Mouse (Mus musculus): ENCODE results near the gene Rexo2. TPM values are rescaled to one million over a fixed set of nuclear protein-coding genes. Genes with fewer than 3 reads are reported as not detected.
"Not testable (repeated sequence)": the region's sequence is repeated elsewhere in the genome, so short reads cannot be mapped to it uniquely, and the experiment has no call there.

The Rexo2 gene
- polyA plus RNA-seq, 1 experiment, result 234 TPM

GRCm38 (mm10) chr9:48476236-48477165 lies 3.9 kb downstream of the Rexo2 start:
- Histone ChIP-seq H3K27me3 (ENCODE audit: control insufficient read depth, insufficient read depth, insufficient read length) (no peaks in the 10 kb centered on the region), H3K4me3 (ENCODE audit: insufficient read depth, poor library complexity, severe bottlenecking) (no peak overlapping the region), H3K36me3 (ENCODE audit: control insufficient read depth, insufficient read depth) (peaks cover 27% of the 10 kb centered on the region), H3K79me2 (ENCODE audit: control insufficient read depth, insufficient read depth) (peaks cover 35% of the 10 kb centered on the region), H3ac (ENCODE audit: control insufficient read depth, insufficient read length, low read depth) (no peak overlapping the region), H3K79me3 (ENCODE audit: low read depth) (peaks cover 20% of the 10 kb centered on the region)
- TF ChIP-seq CTCF (IDR thresholded peaks at IDR 0.05; ENCODE audit: control insufficient read depth, insufficient read depth, insufficient read length) (no peak), MYOD1 (IDR thresholded peaks at IDR 0.05; ENCODE audit: control insufficient read depth, insufficient read length, low read depth) (no peak), MYOG (IDR thresholded peaks at IDR 0.05; ENCODE audit: control insufficient read depth, extremely low read depth, insufficient read length) (no peak), MAX (IDR thresholded peaks at IDR 0.05) (no peak), CEBPB (IDR thresholded peaks at IDR 0.05; ENCODE audit: low read depth) (no peak), USF1 (IDR thresholded peaks at IDR 0.05; ENCODE audit: low read depth) (no peak), FOSL1 (IDR thresholded peaks at IDR 0.05; ENCODE audit: insufficient read depth, low read length, poor library complexity, severe bottlenecking) (no peak)

GRCm38 (mm10) chr9:48474367-48474766 lies 6.1 kb downstream of the Rexo2 start:
- H3K27me3 ChIP-seq (ENCODE audit: control insufficient read depth, insufficient read depth, insufficient read length), result no peaks in the 10 kb centered on the region
- no peak overlapping the region for H3K4me3 ChIP-seq (ENCODE audit: insufficient read depth, poor library complexity, severe bottlenecking)
- no peak overlapping the region for H3ac ChIP-seq (ENCODE audit: control insufficient read depth, insufficient read length, low read depth)
- peaks cover 15% of the 10 kb centered on the region for H3K79me3 ChIP-seq (ENCODE audit: low read depth)
- peaks cover 27% of the 10 kb centered on the region for H3K36me3 ChIP-seq (ENCODE audit: control insufficient read depth, insufficient read depth)
- TF ChIP-seq MYOG (IDR thresholded peaks at IDR 0.05; ENCODE audit: control insufficient read depth, extremely low read depth, insufficient read length) (no peak), USF1 (IDR thresholded peaks at IDR 0.05; ENCODE audit: low read depth) (no peak), CTCF (IDR thresholded peaks at IDR 0.05; ENCODE audit: control insufficient read depth, insufficient read depth, insufficient read length) (no peak), CEBPB (IDR thresholded peaks at IDR 0.05; ENCODE audit: low read depth) (no peak), MAX (IDR thresholded peaks at IDR 0.05) (no peak), FOSL1 (IDR thresholded peaks at IDR 0.05; ENCODE audit: insufficient read depth, low read length, poor library complexity, severe bottlenecking) (no peak), MYOD1 (IDR thresholded peaks at IDR 0.05; ENCODE audit: control insufficient read depth, insufficient read length, low read depth) (no peak)
- H3K79me2 ChIP-seq (ENCODE audit: control insufficient read depth, insufficient read depth), result peaks cover 24% of the 10 kb centered on the region

DNA sequence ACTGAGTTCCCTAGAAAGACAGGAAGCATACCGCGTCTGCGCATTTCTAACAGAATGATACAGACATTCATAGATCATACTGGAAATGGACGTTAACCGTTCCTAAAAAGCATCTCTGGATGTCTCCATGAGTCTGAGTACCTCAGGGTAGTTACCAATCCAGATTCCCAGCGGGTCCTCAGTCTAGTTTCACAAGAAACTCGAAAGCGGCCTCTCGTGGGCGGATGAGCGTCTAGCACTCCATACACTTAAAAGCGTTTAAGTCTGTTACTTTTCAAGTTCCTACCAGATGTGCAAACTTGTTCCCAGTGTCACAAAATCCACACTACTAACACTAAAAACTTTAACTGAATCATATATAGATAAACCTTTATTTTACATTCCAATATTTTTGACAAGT lies 7.3 kb downstream of the Rexo2 start:
- Histone ChIP-seq H3K79me2 (ENCODE audit: control insufficient read depth, insufficient read depth) (peaks cover 12% of the 10 kb centered on the region), H3K79me3 (ENCODE audit: low read depth) (peaks cover 4% of the 10 kb centered on the region), H3K27me3 (ENCODE audit: control insufficient read depth, insufficient read depth, insufficient read length) (no peaks in the 10 kb centered on the region), H3K36me3 (ENCODE audit: control insufficient read depth, insufficient read depth) (peaks cover 25% of the 10 kb centered on the region), H3ac (ENCODE audit: control insufficient read depth, insufficient read length, low read depth) (no peak overlapping the region), H3K4me3 (ENCODE audit: insufficient read depth, poor library complexity, severe bottlenecking) (no peak overlapping the region)
- TF ChIP-seq MYOD1 (IDR thresholded peaks at IDR 0.05; ENCODE audit: control insufficient read depth, insufficient read length, low read depth), result no peak
- TF ChIP-seq USF1 (IDR thresholded peaks at IDR 0.05; ENCODE audit: low read depth), result no peak
- no peak for TF ChIP-seq CTCF (IDR thresholded peaks at IDR 0.05; ENCODE audit: control insufficient read depth, insufficient read depth, insufficient read length)
- TF ChIP-seq CEBPB (IDR thresholded peaks at IDR 0.05; ENCODE audit: low read depth), result no peak
- no peak for TF ChIP-seq FOSL1 (IDR thresholded peaks at IDR 0.05; ENCODE audit: insufficient read depth, low read length, poor library complexity, severe bottlenecking)
- TF ChIP-seq MAX (IDR thresholded peaks at IDR 0.05), result no peak
- no peak for TF ChIP-seq MYOG (IDR thresholded peaks at IDR 0.05; ENCODE audit: control insufficient read depth, extremely low read depth, insufficient read length)

GRCm38 (mm10) chr9:48472441-48473025 lies 7.9 kb downstream of the Rexo2 start:
- Histone ChIP-seq H3K79me3 (ENCODE audit: low read depth) (peaks cover 4% of the 10 kb centered on the region), H3K36me3 (ENCODE audit: control insufficient read depth, insufficient read depth) (peaks cover 27% of the 10 kb centered on the region), H3ac (ENCODE audit: control insufficient read depth, insufficient read length, low read depth) (no peak overlapping the region), H3K79me2 (ENCODE audit: control insufficient read depth, insufficient read depth) (peaks cover 7% of the 10 kb centered on the region), H3K4me3 (ENCODE audit: insufficient read depth, poor library complexity, severe bottlenecking) (no peak overlapping the region), H3K27me3 (ENCODE audit: control insufficient read depth, insufficient read depth, insufficient read length) (no peaks in the 10 kb centered on the region)
- TF ChIP-seq MYOG (IDR thresholded peaks at IDR 0.05; ENCODE audit: control insufficient read depth, extremely low read depth, insufficient read length), result no peak

DNA sequence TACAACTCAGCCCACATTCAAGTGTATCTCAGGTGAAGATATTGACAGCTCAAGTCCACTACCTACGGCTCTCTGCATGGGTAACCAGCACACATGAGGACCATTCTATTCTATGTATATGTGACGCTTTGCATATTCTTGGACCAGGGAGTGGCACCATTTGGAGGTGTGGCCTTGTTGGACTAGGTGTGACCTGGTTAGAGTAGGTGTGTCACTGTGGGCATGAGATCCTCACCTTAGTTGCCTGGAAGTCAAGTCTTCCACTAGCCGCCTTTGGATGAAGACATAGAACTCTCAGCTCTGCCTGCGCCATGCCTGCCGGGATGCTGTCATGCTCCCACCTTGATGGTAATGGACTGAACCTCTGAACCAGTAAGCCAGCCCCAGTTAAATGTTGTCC lies 13.0 kb downstream of the Rexo2 start:
- H3K4me3 ChIP-seq (ENCODE audit: insufficient read depth, poor library complexity, severe bottlenecking); H3ac ChIP-seq (ENCODE audit: control insufficient read depth, insufficient read length, low read depth); H3K79me2 ChIP-seq (ENCODE audit: control insufficient read depth, insufficient read depth); H3K27me3 ChIP-seq (ENCODE audit: control insufficient read depth, insufficient read depth, insufficient read length); H3K79me3 ChIP-seq (ENCODE audit: low read depth): not testable (repeated sequence)
- peaks cover 21% of the 10 kb centered on the region for H3K36me3 ChIP-seq (ENCODE audit: control insufficient read depth, insufficient read depth)

DNA sequence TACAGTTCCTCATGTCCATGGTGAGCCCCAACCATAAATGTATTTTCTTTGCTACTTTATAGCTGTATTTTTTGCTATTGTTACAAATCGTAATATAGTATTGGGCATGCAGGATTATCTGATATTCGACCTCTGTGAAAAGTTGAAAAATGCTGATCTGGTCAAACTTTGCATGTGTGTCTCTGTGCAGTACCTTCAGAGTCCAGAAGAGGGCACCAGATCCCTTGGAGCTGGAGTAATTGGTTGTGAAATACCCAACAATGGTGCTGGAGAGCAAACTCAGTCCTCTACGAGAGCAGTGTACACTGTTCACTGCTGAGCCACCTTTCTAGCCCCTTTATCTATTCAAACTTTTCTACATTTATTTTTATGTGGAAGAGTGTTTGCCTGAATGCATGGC lies 13.6 kb downstream of the Rexo2 start:
- H3K36me3 ChIP-seq (ENCODE audit: control insufficient read depth, insufficient read depth), result peaks cover 17% of the 10 kb centered on the region
- TF ChIP-seq CTCF (IDR thresholded peaks at IDR 0.05; ENCODE audit: control insufficient read depth, insufficient read depth, insufficient read length), result no peak
- peak; percentile 82 for TF ChIP-seq CEBPB (IDR thresholded peaks at IDR 0.05; ENCODE audit: low read depth)
- no peak overlapping the region for H3K4me3 ChIP-seq (ENCODE audit: insufficient read depth, poor library complexity, severe bottlenecking)
- no peak overlapping the region for H3ac ChIP-seq (ENCODE audit: control insufficient read depth, insufficient read length, low read depth)
- no peaks in the 10 kb centered on the region for H3K79me2 ChIP-seq (ENCODE audit: control insufficient read depth, insufficient read depth)
- H3K79me3 ChIP-seq (ENCODE audit: low read depth), result no peaks in the 10 kb centered on the region
- H3K27me3 ChIP-seq (ENCODE audit: control insufficient read depth, insufficient read depth, insufficient read length), result no peaks in the 10 kb centered on the region
